Mouse (Mus musculus) activated CD4-positive, CD25-positive, alpha-beta regulatory T cell, adult 4 months (primary cell): ENCODE results near the gene Slc7a5. TPM values are rescaled to one million over a fixed set of nuclear protein-coding genes. Genes with fewer than 3 reads are reported as not detected.

Experiments
- ATAC-seq: one replicate; pipeline ENCODE4 v1.8.0; 2017
- polyA plus RNA-seq, 2 experiments: library from polyadenylated mRNA; unstranded; fragments of 100-300 nt; shearing (Covaris generic); gene quantifications; one replicate each; pipeline ENCODE4 v1.2.1; 2017

Gene Slc7a5
- polyA plus RNA-seq, 2 experiments from 2014 or later: 4.7 to 6.6 TPM

- no peak for ATAC-seq
Measured at GRCm38 (mm10) chr8:121879712-121880111, 27.8 kb downstream of the Slc7a5 start.

GRCm38 (mm10) chr8:121877828-121878480 lies 29.5 kb downstream of the Slc7a5 start:
- no peak for ATAC-seq

GRCm38 (mm10) chr8:121877212-121877611 lies 30.3 kb downstream of the Slc7a5 start:
- no peak for ATAC-seq

GRCm38 (mm10) chr8:121875517-121875916 lies 32.0 kb downstream of the Slc7a5 start:
- ATAC-seq: no peak

- no peak for ATAC-seq
Measured at GRCm38 (mm10) chr8:121875045-121875444, 32.4 kb downstream of the Slc7a5 start.

- ATAC-seq: no peak
Measured at GRCm38 (mm10) chr8:121874031-121874430, 33.5 kb downstream of the Slc7a5 start.

GRCm38 (mm10) chr8:121871833-121872440 lies 35.6 kb downstream of the Slc7a5 start:
- ATAC-seq: no peak

GRCm38 (mm10) chr8:121870190-121870589 lies 37.3 kb downstream of the Slc7a5 start:
- no peak for ATAC-seq

GRCm38 (mm10) chr8:121868896-121869295 lies 38.6 kb downstream of the Slc7a5 start:
- no peak for ATAC-seq

GRCm38 (mm10) chr8:121868196-121868595 lies 39.3 kb downstream of the Slc7a5 start:
- no peak for ATAC-seq

GRCm38 (mm10) chr8:121865356-121865755 lies 42.1 kb downstream of the Slc7a5 start:
- no peak for ATAC-seq

- peak; percentile 59 for ATAC-seq
Measured at GRCm38 (mm10) chr8:121861806-121862548, 45.5 kb downstream of the Slc7a5 start.

- no peak for ATAC-seq
Measured at GRCm38 (mm10) chr8:121861276-121861675, 46.2 kb downstream of the Slc7a5 start.

GRCm38 (mm10) chr8:121857747-121858146 lies 49.7 kb downstream of the Slc7a5 start:
- no peak for ATAC-seq

GRCm38 (mm10) chr8:121857331-121857730 lies 50.2 kb downstream of the Slc7a5 start:
- ATAC-seq: no peak

GRCm38 (mm10) chr8:121856071-121856746 lies 51.3 kb downstream of the Slc7a5 start:
- no peak for ATAC-seq

- no peak for ATAC-seq
Measured at GRCm38 (mm10) chr8:121853586-121853985, 53.9 kb downstream of the Slc7a5 start.

- peak; percentile 29 for ATAC-seq
Measured at GRCm38 (mm10) chr8:121852464-121852863, 55.0 kb downstream of the Slc7a5 start.

GRCm38 (mm10) chr8:121851716-121852115 lies 55.8 kb downstream of the Slc7a5 start:
- ATAC-seq: no peak

- peak; percentile 73 for ATAC-seq
Measured at GRCm38 (mm10) chr8:121850821-121851470, 56.5 kb downstream of the Slc7a5 start.

- ATAC-seq: no peak
Measured at GRCm38 (mm10) chr8:121850436-121850820, 57.1 kb downstream of the Slc7a5 start.

GRCm38 (mm10) chr8:121850018-121850417 lies 57.5 kb downstream of the Slc7a5 start:
- ATAC-seq: peak; percentile 57

GRCm38 (mm10) chr8:121849303-121849702 lies 58.2 kb downstream of the Slc7a5 start:
- no peak for ATAC-seq
